Mouse (Mus musculus) kidney, adult 10 weeks (tissue): ENCODE measurements around the gene Arid4b. TPM values are rescaled to one million over a fixed set of nuclear protein-coding genes. Genes with fewer than 3 reads are reported as not detected.

Source experiments
- polyA plus RNA-seq: library from polyadenylated mRNA; stranded (reverse); fragments of 350-450 nt; fragmentation: Illumina TruSeq; extraction: RNeasy Lipid Tissue Mini Kit (QIAGEN cat#74804); gene quantifications from one replicate; pipeline ENCODE4 v1.2.3, GENCODE M21; 2014; ENCODE audit warnings: low read depth, low replicate concordance

Arid4b gene
- polyA plus RNA-seq: 47.5 TPM

DNA sequence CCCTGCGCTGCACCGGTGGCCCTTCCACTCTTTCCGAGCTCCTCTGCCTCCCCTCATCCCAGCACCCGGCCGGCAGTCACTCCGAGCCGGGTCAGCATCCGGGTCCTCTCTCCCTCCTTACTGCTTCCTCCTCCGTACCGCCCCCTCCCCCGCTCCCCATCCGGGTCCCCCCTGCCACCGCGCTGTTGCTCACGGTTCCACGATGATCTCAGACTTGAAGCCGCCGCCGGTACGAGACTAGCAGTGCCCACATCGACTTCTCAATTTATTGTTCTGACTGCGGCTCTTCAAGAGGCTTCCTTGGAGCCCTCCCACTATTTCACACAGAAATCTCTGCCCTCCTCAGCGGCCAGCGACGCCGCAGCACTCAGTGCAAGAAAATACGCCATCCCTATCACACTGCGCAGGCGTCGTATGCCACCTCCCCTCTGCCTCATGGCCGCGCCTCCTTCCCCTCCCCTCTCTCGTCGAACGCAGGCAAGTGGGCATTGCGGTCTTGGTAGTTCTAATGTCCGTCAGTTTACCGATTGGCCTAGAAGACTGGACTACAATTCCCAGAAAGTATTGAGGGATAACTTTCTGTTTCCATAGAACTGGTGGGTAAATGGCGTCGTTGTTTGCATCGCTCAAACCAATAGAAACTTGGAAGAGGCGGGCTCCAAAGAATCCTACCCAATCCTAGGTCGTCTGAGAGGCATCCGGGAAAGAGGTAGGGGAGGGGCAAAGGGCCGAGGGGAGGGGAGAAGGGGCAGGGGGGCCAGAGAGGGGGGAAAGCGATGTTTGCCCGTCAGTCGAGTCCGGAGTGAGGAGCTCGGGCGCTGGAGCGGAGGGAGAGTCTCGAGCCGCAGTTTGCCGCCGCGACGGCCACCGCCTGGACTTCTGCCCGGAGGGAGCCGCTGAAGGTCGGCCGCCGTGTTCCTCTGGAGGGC, at the start of gene Arid4b, which contains the start of gene Ggps1:
TSS of gene Arid4b (plus strand) at position 220 of the 929 bp plus-strand sequence.
TSS of gene Ggps1 (minus strand) at position 476 of the 929 bp plus-strand sequence.

DNA sequence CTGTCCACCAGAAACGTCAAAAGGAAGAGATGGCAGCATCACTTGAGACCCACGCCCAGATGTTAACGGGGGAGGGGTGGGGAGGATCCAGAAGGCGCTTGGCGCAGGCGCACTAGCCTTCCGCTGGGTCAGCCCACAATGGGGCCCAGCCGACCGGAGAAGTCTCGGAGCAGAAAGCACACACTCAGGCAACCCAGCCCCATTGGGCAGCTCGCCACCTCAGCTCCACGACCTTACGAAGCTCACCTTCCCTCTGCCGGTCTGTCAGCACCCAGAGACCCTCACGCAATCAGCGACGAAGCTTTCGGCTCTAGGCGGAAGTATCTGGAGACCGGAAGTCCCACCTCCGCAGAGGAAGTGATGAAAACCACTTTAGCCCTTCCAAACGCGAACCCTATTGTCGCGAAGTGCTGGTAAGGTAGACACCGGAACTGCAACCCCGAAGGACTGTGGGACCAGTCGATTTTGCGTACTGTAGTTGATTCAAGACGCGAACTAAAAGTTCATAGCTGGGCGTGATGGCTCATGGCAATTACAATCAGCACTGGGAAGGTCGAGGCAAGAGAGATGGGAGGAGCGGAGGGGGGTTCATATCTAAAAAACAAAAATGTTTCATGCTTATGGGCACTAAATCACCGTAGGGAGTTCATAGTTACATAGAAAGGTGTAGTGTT, 23.6 kb upstream of the Arid4b start, which contains the start of gene Tbce:
TSS of gene Tbce (minus strand) at position 347 of the 674 bp plus-strand sequence.

Other genes with a start within 250 kb of the Arid4b start
- 27.1 TPM for gene B3galnt2, start 108.8 kb upstream of the Arid4b start, polyA plus RNA-seq
- gene Tbce, start 23.6 kb upstream of the Arid4b start, polyA plus RNA-seq: 67.8 TPM
- 66.4 TPM for gene Ggps1, start 256 bp downstream of the Arid4b start, polyA plus RNA-seq